Mouse (Mus musculus): ENCODE results near the gene Gtf2a2. TPM values are rescaled to one million over a fixed set of nuclear protein-coding genes. Genes with fewer than 3 reads are reported as not detected.

Gene Gtf2a2
- total and polyA plus RNA-seq, 3 experiments, result 23.3 to 54.7 (median 53.7) TPM

DNA sequence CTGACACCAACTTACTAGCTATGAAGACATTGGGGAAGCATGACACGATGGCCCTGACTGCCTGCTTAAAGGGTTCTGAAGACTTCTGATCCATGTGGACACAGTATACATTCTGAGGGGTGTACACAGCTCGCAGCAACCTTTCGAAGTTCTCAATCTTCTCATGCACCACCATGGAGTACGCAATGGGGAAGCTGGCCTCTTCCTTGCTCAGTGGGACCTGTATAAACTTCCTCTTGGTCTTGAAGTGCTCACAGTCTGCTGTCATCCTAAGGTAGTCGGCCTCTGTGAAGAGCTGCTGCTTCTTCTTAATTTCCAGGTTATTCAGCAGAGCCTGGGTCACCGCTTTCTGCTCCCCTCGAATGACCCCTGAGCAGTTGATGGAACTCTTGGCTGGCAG, 22.4 kb downstream of the Gtf2a2 start:
- H3K27me3 ChIP-seq (ENCODE audit: control insufficient read depth, insufficient read depth, low read length), result no peaks in the 10 kb centered on the region; the same call in 1 of the 2 replicates
- no peak overlapping the region for H3K27ac ChIP-seq
- H3K79me2 ChIP-seq (replicated peaks; ENCODE audit: control insufficient read depth, insufficient read depth, low read length), result no peaks in the 10 kb centered on the region
- no peak for DNase-seq
- 82% methylated on average over 7 of the region's 7 CpGs for WGBS
- no peak overlapping the region for H3K4me3 ChIP-seq
- intact Hi-C loops (cut with DNase I), result no loop called here
- TF ChIP-seq EP300 (IDR thresholded peaks at IDR 0.05; ENCODE audit: insufficient read depth, low read depth, low read length), result no peak
- TF ChIP-seq POLR2A (IDR thresholded peaks at IDR 0.05; ENCODE audit: insufficient read depth, low read depth, low read length), result no peak
- TF ChIP-seq CTCF (IDR thresholded peaks at IDR 0.05), result no peak
- no peaks in the 10 kb centered on the region for H3K4me1 ChIP-seq (ENCODE audit: control insufficient read depth, insufficient read depth, low read length)
- H3K36me3 ChIP-seq (ENCODE audit: control insufficient read depth, insufficient read depth, low read length), result no peaks in the 10 kb centered on the region
- no peak overlapping the region for H3K9ac ChIP-seq (ENCODE audit: low read depth, low read length)

DNA sequence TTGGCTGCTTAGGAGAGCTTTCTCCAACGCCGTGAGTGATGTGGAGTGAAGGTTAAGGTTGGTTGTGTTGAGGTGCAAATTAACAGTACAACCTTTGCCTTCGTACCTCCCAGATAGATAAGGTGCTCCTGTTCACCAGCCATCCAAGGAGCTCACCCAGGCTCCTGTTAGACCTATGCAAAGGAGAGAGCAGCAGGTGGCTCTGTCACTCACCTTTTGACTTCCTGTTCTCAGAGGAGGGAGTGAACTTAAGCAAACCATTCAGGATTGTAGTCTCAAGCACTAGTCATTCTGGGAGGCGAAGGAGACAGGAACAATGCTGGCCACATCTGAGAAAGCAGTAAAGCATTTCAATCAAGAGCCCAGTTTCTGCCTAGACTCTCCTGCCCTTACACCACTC, 24.3 kb downstream of the Gtf2a2 start:
- no peaks in the 10 kb centered on the region for H3K27me3 ChIP-seq (ENCODE audit: control insufficient read depth, insufficient read depth, low read length)
- H3K9ac ChIP-seq (ENCODE audit: low read depth, low read length), result no peak overlapping the region
- no peak overlapping the region for H3K27ac ChIP-seq
- no peaks in the 10 kb centered on the region for H3K79me2 ChIP-seq (replicated peaks; ENCODE audit: control insufficient read depth, insufficient read depth, low read length)
- WGBS, result 65% methylated on average over 4 of the region's 4 CpGs
- H3K4me3 ChIP-seq, result no peak overlapping the region
- no peaks in the 10 kb centered on the region for H3K4me1 ChIP-seq (ENCODE audit: control insufficient read depth, insufficient read depth, low read length)
- intact Hi-C loops (cut with DNase I), result no loop called here
- TF ChIP-seq POLR2A (IDR thresholded peaks at IDR 0.05; ENCODE audit: insufficient read depth, low read depth, low read length), result no peak
- TF ChIP-seq CTCF (IDR thresholded peaks at IDR 0.05), result no peak
- no peak for TF ChIP-seq EP300 (IDR thresholded peaks at IDR 0.05; ENCODE audit: insufficient read depth, low read depth, low read length)
- no peaks in the 10 kb centered on the region for H3K36me3 ChIP-seq (ENCODE audit: control insufficient read depth, insufficient read depth, low read length)
- no peak for DNase-seq

DNA sequence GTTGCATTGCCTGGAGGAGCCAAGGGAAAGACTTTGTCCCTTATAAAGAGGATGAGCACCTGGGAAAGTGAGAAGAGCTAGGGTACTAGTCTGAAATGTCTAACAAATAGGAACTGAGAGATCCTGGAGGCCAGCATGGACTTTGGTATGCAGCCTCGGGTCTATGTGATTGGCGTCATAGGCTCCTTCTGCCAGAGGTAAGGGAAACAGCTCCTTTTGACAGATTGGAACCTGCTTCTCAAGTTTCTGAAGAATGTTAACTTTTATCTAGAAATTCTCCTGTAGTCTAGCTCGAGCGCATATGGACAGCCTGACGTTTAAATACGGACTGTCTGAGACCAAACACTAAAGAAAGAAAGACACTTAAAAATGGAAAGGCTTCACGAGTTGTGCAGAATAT, 25.6 kb downstream of the Gtf2a2 start, which contains the start of gene Gcnt3:
Gcnt3 (minus strand) TSS at position 101 of the 400 bp plus-strand sequence.
- H3K79me2 ChIP-seq (replicated peaks; ENCODE audit: control insufficient read depth, insufficient read depth, low read length), result no peaks in the 10 kb centered on the region
- H3K36me3 ChIP-seq (ENCODE audit: control insufficient read depth, insufficient read depth, low read length), result no peaks in the 10 kb centered on the region
- H3K27me3 ChIP-seq (ENCODE audit: control insufficient read depth, insufficient read depth, low read length), result no peaks in the 10 kb centered on the region
- DNase-seq, result no peak
- intact Hi-C loops (cut with DNase I), result no loop called here
- 80% methylated on average over 7 of the region's 7 CpGs for WGBS
- H3K4me3 ChIP-seq, result no peak within 1 kb of the TSS
- no peak within 1 kb of the TSS for H3K27ac ChIP-seq
- H3K9ac ChIP-seq (ENCODE audit: low read depth, low read length), result no peak within 1 kb of the TSS
- H3K4me1 ChIP-seq (ENCODE audit: control insufficient read depth, insufficient read depth, low read length), result no peaks in the 10 kb centered on the region
- TF ChIP-seq POLR2A (IDR thresholded peaks at IDR 0.05; ENCODE audit: insufficient read depth, low read depth, low read length) (no peak), EP300 (IDR thresholded peaks at IDR 0.05; ENCODE audit: insufficient read depth, low read depth, low read length) (no peak), CTCF (IDR thresholded peaks at IDR 0.05) (no peak)

DNA sequence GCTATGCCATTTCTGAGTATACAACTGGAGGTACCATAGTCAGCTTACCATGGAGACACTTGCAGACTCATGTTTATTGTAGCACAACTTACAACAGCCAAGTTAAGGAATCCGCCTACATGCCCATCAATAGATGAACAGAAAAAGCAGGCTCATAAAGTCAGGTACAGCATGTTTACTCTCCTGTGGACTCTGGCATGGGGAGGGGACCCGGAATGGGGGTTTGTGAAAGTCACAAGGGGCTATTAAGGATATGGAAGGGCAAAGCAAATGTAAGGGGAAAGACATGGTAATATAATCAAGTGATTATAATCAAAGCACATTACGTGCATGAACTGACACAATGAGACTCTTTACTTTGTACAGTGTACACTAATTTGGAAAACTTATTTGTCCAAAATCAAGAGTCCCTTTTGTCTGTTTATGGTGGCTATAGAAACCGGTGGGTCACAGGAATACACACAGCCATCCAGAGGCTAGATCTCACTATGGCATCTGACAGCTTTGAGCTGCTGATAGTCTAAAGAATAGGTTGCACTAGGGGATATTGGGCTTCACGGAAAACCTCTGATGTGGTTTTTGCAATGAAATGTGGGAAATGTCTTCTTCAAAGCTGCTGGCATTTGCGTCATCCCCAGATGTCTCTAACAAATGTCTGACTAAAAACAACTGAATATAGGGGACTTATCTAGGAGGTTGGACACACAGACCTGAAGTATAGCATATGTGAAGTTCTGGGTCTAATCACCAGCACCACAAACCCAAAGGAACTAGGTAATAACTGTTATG, 27.4 kb downstream of the Gtf2a2 start:
- no peaks in the 10 kb centered on the region for H3K4me1 ChIP-seq (ENCODE audit: control insufficient read depth, insufficient read depth, low read length)
- intact Hi-C loops (cut with DNase I), result no loop called here
- H3K4me3 ChIP-seq, result no peak overlapping the region
- 82% methylated on average over 6 of the region's 6 CpGs for WGBS
- TF ChIP-seq EP300 (IDR thresholded peaks at IDR 0.05; ENCODE audit: insufficient read depth, low read depth, low read length), result no peak
- H3K9ac ChIP-seq (ENCODE audit: low read depth, low read length), result no peak overlapping the region
- H3K36me3 ChIP-seq (ENCODE audit: control insufficient read depth, insufficient read depth, low read length), result no peaks in the 10 kb centered on the region
- H3K79me2 ChIP-seq (replicated peaks; ENCODE audit: control insufficient read depth, insufficient read depth, low read length), result no peaks in the 10 kb centered on the region
- no peak overlapping the region for H3K27ac ChIP-seq
- no peak for DNase-seq
- no peaks in the 10 kb centered on the region for H3K27me3 ChIP-seq (ENCODE audit: control insufficient read depth, insufficient read depth, low read length)

DNA sequence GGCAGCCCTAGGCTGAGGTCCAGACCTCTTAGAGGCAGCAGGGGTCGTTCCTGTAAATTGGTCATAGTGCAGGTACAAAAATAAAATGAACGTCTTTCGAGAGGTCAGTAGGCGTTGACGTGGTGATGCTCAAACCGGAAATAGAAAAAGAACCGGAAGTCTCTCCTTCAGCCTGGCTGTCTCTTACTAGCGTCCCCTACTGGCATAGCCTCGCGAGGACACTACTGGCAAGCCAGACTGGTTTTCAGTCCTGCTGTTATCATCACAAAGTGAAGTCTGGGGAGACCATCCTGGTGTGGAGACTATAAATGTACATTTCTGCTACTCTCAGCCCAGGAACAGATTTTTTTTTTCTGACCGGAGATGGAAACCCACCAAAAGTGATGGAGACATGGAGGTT, 28.2 kb downstream of the Gtf2a2 start:
- no peaks in the 10 kb centered on the region for H3K79me2 ChIP-seq (replicated peaks; ENCODE audit: control insufficient read depth, insufficient read depth, low read length)
- no peaks in the 10 kb centered on the region for H3K36me3 ChIP-seq (ENCODE audit: control insufficient read depth, insufficient read depth, low read length)
- no peak overlapping the region for H3K4me3 ChIP-seq
- no peak overlapping the region for H3K27ac ChIP-seq
- TF ChIP-seq CTCF (IDR thresholded peaks at IDR 0.05) (no peak), POLR2A (IDR thresholded peaks at IDR 0.05; ENCODE audit: insufficient read depth, low read depth, low read length) (no peak), EP300 (IDR thresholded peaks at IDR 0.05; ENCODE audit: insufficient read depth, low read depth, low read length) (no peak)
- H3K27me3 ChIP-seq (ENCODE audit: control insufficient read depth, insufficient read depth, low read length), result no peaks in the 10 kb centered on the region
- H3K9ac ChIP-seq (ENCODE audit: low read depth, low read length), result no peak overlapping the region
- DNase-seq, result no peak
- intact Hi-C loops (cut with DNase I), result no loop called here
- WGBS, result 60% methylated on average over 11 of the region's 11 CpGs
- no peaks in the 10 kb centered on the region for H3K4me1 ChIP-seq (ENCODE audit: control insufficient read depth, insufficient read depth, low read length)

DNA sequence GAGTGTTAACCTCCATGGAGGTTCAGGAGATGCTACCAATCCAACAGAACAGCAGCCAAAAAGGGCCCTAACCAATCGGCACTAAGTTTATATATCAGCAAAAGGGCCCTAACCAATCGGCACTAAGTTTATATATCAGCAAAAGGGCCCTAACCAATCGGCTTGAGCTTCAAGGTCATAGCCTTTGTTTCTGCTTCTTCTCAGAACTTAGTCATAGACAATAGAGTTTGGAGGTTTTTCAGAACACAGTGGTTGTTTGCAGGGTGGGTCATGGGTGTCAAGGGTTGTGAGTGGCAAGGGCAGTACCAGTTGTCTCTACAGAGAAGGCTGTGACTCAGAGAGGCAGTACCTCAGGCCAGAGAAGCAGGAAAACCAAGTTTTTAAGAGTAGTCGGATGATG, 29.8 kb downstream of the Gtf2a2 start:
- 90% methylated on average over 4 of the region's 4 CpGs for WGBS
- Histone ChIP-seq H3K4me3 (no peak overlapping the region), H3K36me3 (ENCODE audit: control insufficient read depth, insufficient read depth, low read length) (no peaks in the 10 kb centered on the region), H3K9ac (ENCODE audit: low read depth, low read length) (no peak overlapping the region), H3K27ac (no peak overlapping the region), H3K79me2 (replicated peaks; ENCODE audit: control insufficient read depth, insufficient read depth, low read length) (no peaks in the 10 kb centered on the region), H3K27me3 (ENCODE audit: control insufficient read depth, insufficient read depth, low read length) (no peaks in the 10 kb centered on the region), H3K4me1 (ENCODE audit: control insufficient read depth, insufficient read depth, low read length) (no peaks in the 10 kb centered on the region)
- DNase-seq, result no peak
- intact Hi-C loops (cut with DNase I), result no loop called here
- TF ChIP-seq EP300 (IDR thresholded peaks at IDR 0.05; ENCODE audit: insufficient read depth, low read depth, low read length) (no peak), CTCF (IDR thresholded peaks at IDR 0.05) (no peak)

Data from heart, adult 2 months (tissue).